Mouse (Mus musculus) cerebral cortex, adult 2 months (tissue): ENCODE results near the gene Tnfsfm13.

ENCODE experiments used
- WGBS: fragments of 180-500 bp; shearing (Covaris S2); methylation state at CpG from one replicate; pipeline ENCODE4 v1.1.7; 2018; 5-methylcytosine and 5-hydroxymethylcytosine counted together

Gene Tnfsfm13

GRCm38 (mm10) chr11:69681314-69682208 is 14.3 kb downstream of the Tnfsfm13 start, which contains the start of gene Senp3:
Gene Senp3 (minus strand): TSS chr11:69682084.
- WGBS: under 1% methylated on average over 80 of the region's 80 CpGs

- 89% methylated on average over 30 of the region's 30 CpGs for WGBS
These were observed 15.6 kb downstream of the Tnfsfm13 start for GRCm38 (mm10) chr11:69680136-69680855.

GRCm38 (mm10) chr11:69679144-69679543 is 16.8 kb downstream of the Tnfsfm13 start:
- WGBS: 92% methylated on average over 2 of the region's 2 CpGs

GRCm38 (mm10) chr11:69672211-69672706 is 23.6 kb downstream of the Tnfsfm13 start, which contains the start of gene Eif4a1:
Gene Eif4a1 (minus strand): TSS chr11:69672423.
- WGBS: under 1% methylated on average over 36 of the region's 36 CpGs

- under 1% methylated on average over 43 of the region's 43 CpGs for WGBS
These were observed 24.2 kb downstream of the Tnfsfm13 start for GRCm38 (mm10) chr11:69671726-69672124.

GRCm38 (mm10) chr11:69670786-69671725 is 24.8 kb downstream of the Tnfsfm13 start:
- under 1% methylated on average over 60 of the region's 61 CpGs for WGBS

- WGBS: 78% methylated on average over 3 of the region's 3 CpGs
These were observed 29.3 kb downstream of the Tnfsfm13 start for GRCm38 (mm10) chr11:69666665-69667005.

GRCm38 (mm10) chr11:69665961-69666664 is 29.8 kb downstream of the Tnfsfm13 start, which contains the start of gene Cd68:
Gene Cd68 (minus strand): TSS chr11:69666153.
- 32% methylated on average over 7 of the region's 7 CpGs for WGBS

GRCm38 (mm10) chr11:69665457-69665960 is 30.4 kb downstream of the Tnfsfm13 start:
- WGBS: 62% methylated on average over 9 of the region's 9 CpGs

- WGBS: 90% methylated on average over 7 of the region's 7 CpGs
These were observed 31.1 kb downstream of the Tnfsfm13 start for GRCm38 (mm10) chr11:69664841-69665240.

- WGBS: 67% methylated on average over 6 of the region's 6 CpGs
These were observed 32.1 kb downstream of the Tnfsfm13 start for GRCm38 (mm10) chr11:69663795-69664194.

- 61% methylated on average over 13 of the region's 13 CpGs for WGBS
These were observed 32.8 kb downstream of the Tnfsfm13 start for GRCm38 (mm10) chr11:69662967-69663671.

GRCm38 (mm10) chr11:69662213-69662966 is 33.5 kb downstream of the Tnfsfm13 start, which contains the start of gene Mpdu1:
Gene Mpdu1 (minus strand): TSS chr11:69662642.
- under 1% methylated on average over 48 of the region's 48 CpGs for WGBS

GRCm38 (mm10) chr11:69661221-69661881 is 34.5 kb downstream of the Tnfsfm13 start:
- 73% methylated on average over 3 of the region's 3 CpGs for WGBS

GRCm38 (mm10) chr11:69657462-69657881 is 38.4 kb downstream of the Tnfsfm13 start:
- WGBS: 81% methylated on average over 15 of the region's 15 CpGs

GRCm38 (mm10) chr11:69656617-69657461 is 39.1 kb downstream of the Tnfsfm13 start:
- WGBS: 75% methylated on average over 10 of the region's 10 CpGs

GRCm38 (mm10) chr11:69656065-69656455 is 39.8 kb downstream of the Tnfsfm13 start:
- WGBS: 76% methylated on average over 5 of the region's 5 CpGs
